Mouse (Mus musculus): ENCODE data around the gene Olfr622. TPM values are rescaled to one million over a fixed set of nuclear protein-coding genes. Genes with fewer than 3 reads are reported as not detected.

The Olfr622 gene
- polyA plus RNA-seq, 1 experiment from 2014 or later = not detected

Other genes starting within 250 kb of the Olfr622 start
- not detected in 2 replicates for gene Usp17lc, start 227.6 kb downstream of the Olfr622 start, polyA plus RNA-seq (2015; fragmentation: Nextera tagmentation; extraction: Ambion mirVana)
- not detected in 2 replicates for gene Olfr605, start 197.3 kb downstream of the Olfr622 start, polyA plus RNA-seq (2015; fragmentation: Nextera tagmentation; extraction: Ambion mirVana)
- gene Olfr606, start 193.7 kb downstream of the Olfr622 start, polyA plus RNA-seq (2015; fragmentation: Nextera tagmentation; extraction: Ambion mirVana) = not detected in 2 replicates
- not detected in 2 replicates for gene Olfr607, start 178.6 kb downstream of the Olfr622 start, polyA plus RNA-seq (2015; fragmentation: Nextera tagmentation; extraction: Ambion mirVana)
- not detected in 2 replicates for gene Olfr608, start 172.8 kb downstream of the Olfr622 start, polyA plus RNA-seq (2015; fragmentation: Nextera tagmentation; extraction: Ambion mirVana)
- not detected in 2 replicates for gene Olfr609, start 144.6 kb downstream of the Olfr622 start, polyA plus RNA-seq (2015; fragmentation: Nextera tagmentation; extraction: Ambion mirVana)
- gene Olfr610, start 130.6 kb downstream of the Olfr622 start, polyA plus RNA-seq (2015; fragmentation: Nextera tagmentation; extraction: Ambion mirVana) = not detected in 2 replicates
- gene Olfr611, start 121.9 kb downstream of the Olfr622 start, polyA plus RNA-seq (2015; fragmentation: Nextera tagmentation; extraction: Ambion mirVana) = not detected in 2 replicates
- gene Olfr612, start 100.0 kb downstream of the Olfr622 start, polyA plus RNA-seq (2015; fragmentation: Nextera tagmentation; extraction: Ambion mirVana) = not detected in 2 replicates
- gene Olfr613, start 94.6 kb downstream of the Olfr622 start, polyA plus RNA-seq (2015; fragmentation: Nextera tagmentation; extraction: Ambion mirVana) = not detected in 2 replicates
- gene Olfr615, start 86.6 kb downstream of the Olfr622 start, polyA plus RNA-seq (2015; fragmentation: Nextera tagmentation; extraction: Ambion mirVana) = not detected in 2 replicates
- gene Olfr616, start 73.6 kb downstream of the Olfr622 start, polyA plus RNA-seq (2015; fragmentation: Nextera tagmentation; extraction: Ambion mirVana) = not detected in 2 replicates
- gene Olfr617, start 69.6 kb downstream of the Olfr622 start, polyA plus RNA-seq (2015; fragmentation: Nextera tagmentation; extraction: Ambion mirVana) = not detected in 2 replicates
- not detected in 2 replicates for gene Olfr618, start 52.6 kb downstream of the Olfr622 start, polyA plus RNA-seq (2015; fragmentation: Nextera tagmentation; extraction: Ambion mirVana)
- gene Olfr619, start 42.1 kb downstream of the Olfr622 start, polyA plus RNA-seq (2015; fragmentation: Nextera tagmentation; extraction: Ambion mirVana) = not detected in 2 replicates
- gene Olfr620, start 30.2 kb downstream of the Olfr622 start, polyA plus RNA-seq (2015; fragmentation: Nextera tagmentation; extraction: Ambion mirVana) = not detected in 2 replicates
- not detected in 2 replicates for gene Olfr623, start 21.0 kb upstream of the Olfr622 start, polyA plus RNA-seq (2015; fragmentation: Nextera tagmentation; extraction: Ambion mirVana)
- 0.03 TPM in 1 of 2 replicates, not detected in the other for gene Olfr624, start 28.5 kb upstream of the Olfr622 start, polyA plus RNA-seq (2015; fragmentation: Nextera tagmentation; extraction: Ambion mirVana)
- not detected in 2 replicates for gene Olfr625-ps1, start 40.0 kb upstream of the Olfr622 start, polyA plus RNA-seq (2015; fragmentation: Nextera tagmentation; extraction: Ambion mirVana)
- gene Olfr243, start 72.0 kb upstream of the Olfr622 start, polyA plus RNA-seq (2015; fragmentation: Nextera tagmentation; extraction: Ambion mirVana) = not detected in 2 replicates
- not detected in 2 replicates for gene Olfr628, start 87.7 kb upstream of the Olfr622 start, polyA plus RNA-seq (2015; fragmentation: Nextera tagmentation; extraction: Ambion mirVana)
- not detected in 2 replicates for gene Olfr629, start 102.2 kb upstream of the Olfr622 start, polyA plus RNA-seq (2015; fragmentation: Nextera tagmentation; extraction: Ambion mirVana)
- not detected in 2 replicates for gene Olfr630, start 114.6 kb upstream of the Olfr622 start, polyA plus RNA-seq (2015; fragmentation: Nextera tagmentation; extraction: Ambion mirVana)
- gene Olfr69, start 128.9 kb upstream of the Olfr622 start, polyA plus RNA-seq (2015; fragmentation: Nextera tagmentation; extraction: Ambion mirVana) = not detected in 2 replicates
- not detected in 2 replicates for gene Olfr68, start 137.0 kb upstream of the Olfr622 start, polyA plus RNA-seq (2015; fragmentation: Nextera tagmentation; extraction: Ambion mirVana)
- not detected in 2 replicates for gene Olfr67, start 149.1 kb upstream of the Olfr622 start, polyA plus RNA-seq (2015; fragmentation: Nextera tagmentation; extraction: Ambion mirVana)
- 1,593 and 1,794 TPM in 2 replicates for gene Hbb-bt, start 171.3 kb upstream of the Olfr622 start, polyA plus RNA-seq (2015; fragmentation: Nextera tagmentation; extraction: Ambion mirVana)
- gene Hbb-bs, start 185.4 kb upstream of the Olfr622 start, polyA plus RNA-seq (2015; fragmentation: Nextera tagmentation; extraction: Ambion mirVana) = 4,647 and 5,279 TPM in 2 replicates
- gene Hbb-bh2, start 197.8 kb upstream of the Olfr622 start, polyA plus RNA-seq (2015; fragmentation: Nextera tagmentation; extraction: Ambion mirVana) = not detected in 2 replicates
- gene Hbb-bh1, start 200.5 kb upstream of the Olfr622 start, polyA plus RNA-seq (2015; fragmentation: Nextera tagmentation; extraction: Ambion mirVana) = 1.5 and 2.4 TPM in 2 replicates
- 141 and 250 TPM in 2 replicates for gene Hbb-y, start 210.5 kb upstream of the Olfr622 start, polyA plus RNA-seq (2015; fragmentation: Nextera tagmentation; extraction: Ambion mirVana)
- gene Olfr66, start 243.6 kb upstream of the Olfr622 start, polyA plus RNA-seq (2015; fragmentation: Nextera tagmentation; extraction: Ambion mirVana) = not detected in 2 replicates